Mouse (Mus musculus) ES-Bruce4 (cell line): Measurements from ENCODE around the gene Slc38a3. TPM values are rescaled to one million over a fixed set of nuclear protein-coding genes. Genes with fewer than 3 reads are reported as not detected.

Experiments
- H3K27ac ChIP-seq: 2 replicates; pipeline ENCODE4 v1.5.1; 2012; ENCODE audit warnings: low read length, inconsistent platforms; ENCODE audit not compliant: insufficient read depth
- H3K27me3 ChIP-seq: 2 replicates; pipeline ENCODE4 v1.6.1; 2012; ENCODE audit warnings: mild to moderate bottlenecking, low read length, inconsistent platforms; ENCODE audit not compliant: control insufficient read depth, poor library complexity, insufficient read depth, severe bottlenecking
- H3K36me3 ChIP-seq: 2 replicates; pipeline ENCODE4 v1.6.1; 2012; ENCODE audit warnings: inconsistent platforms, mild to moderate bottlenecking, low read length, moderate library complexity; ENCODE audit not compliant: control insufficient read depth, poor library complexity, insufficient read depth, severe bottlenecking
- H3K4me1 ChIP-seq: one replicate; pipeline ENCODE4 v1.8.1; 2011; ENCODE audit warnings: low read length; ENCODE audit not compliant: control insufficient read depth, insufficient read depth
- H3K4me3 ChIP-seq: 2 replicates; pipeline ENCODE4 v1.5.1; 2011; ENCODE audit warnings: low read depth, mild to moderate bottlenecking, low read length
- H3K9ac ChIP-seq: 2 replicates; pipeline ENCODE4 v1.6.1; 2012; ENCODE audit warnings: low read depth, mild to moderate bottlenecking, inconsistent platforms; ENCODE audit not compliant: poor library complexity, severe bottlenecking
- H3K9me3 ChIP-seq: replicated peaks from 2 replicates; pipeline ENCODE4 v1.6.1; 2012; ENCODE audit warnings: mild to moderate bottlenecking, low read length, inconsistent platforms; ENCODE audit not compliant: control insufficient read depth, poor library complexity, insufficient read depth, severe bottlenecking
- CTCF ChIP-seq: IDR thresholded peaks from one replicate; pipeline ENCODE4 v1.8.1; 2011; ENCODE audit warnings: low read depth, low read length
- EP300 ChIP-seq: IDR thresholded peaks from 2 replicates; pipeline ENCODE4 v1.6.1; 2011; ENCODE audit warnings: low read depth, low read length; ENCODE audit not compliant: insufficient read depth
- POLR2A ChIP-seq: IDR thresholded peaks from one replicate; pipeline ENCODE4 v1.8.1; 2011; ENCODE audit warnings: low read length; ENCODE audit not compliant: insufficient read depth
- polyA plus RNA-seq: library from polyadenylated mRNA; stranded (reverse); fragments of >200 nt; gene quantifications from 2 replicates; pipeline ENCODE4 v1.2.4, GENCODE M21; 2011; ENCODE audit warnings: low read depth; ENCODE audit not compliant: missing spikeins, insufficient read depth, insufficient read length

Slc38a3 gene
- polyA plus RNA-seq, 1 experiment: 8.1 TPM

- H3K36me3 ChIP-seq: no peaks in the 10 kb centered on the region
- no peak overlapping the region for H3K27ac ChIP-seq
- H3K9me3 ChIP-seq: no peaks in the 10 kb centered on the region
- no peaks in the 10 kb centered on the region for H3K27me3 ChIP-seq
- no peak for TF ChIP-seq EP300
- TF ChIP-seq CTCF: no peak
- no peak for TF ChIP-seq POLR2A
- H3K4me3 ChIP-seq: no peak overlapping the region
- H3K4me1 ChIP-seq: peaks cover 3% of the 10 kb centered on the region
- no peak overlapping the region for H3K9ac ChIP-seq
Observed at GRCm38 (mm10) chr9:107668916-107669315, 414 bp downstream of the Slc38a3 start.

- Histone ChIP-seq H3K9ac (no peak overlapping the region), H3K4me1 (peaks cover 4% of the 10 kb centered on the region), H3K27me3 (no peaks in the 10 kb centered on the region), H3K4me3 (no peak overlapping the region), H3K36me3 (no peaks in the 10 kb centered on the region), H3K27ac (no peak overlapping the region), H3K9me3 (no peaks in the 10 kb centered on the region)
- TF ChIP-seq POLR2A: no peak
- no peak for TF ChIP-seq EP300
- TF ChIP-seq CTCF: no peak
Observed at GRCm38 (mm10) chr9:107668011-107668410, 1.3 kb downstream of the Slc38a3 start.

- no peaks in the 10 kb centered on the region for H3K9me3 ChIP-seq
- no peaks in the 10 kb centered on the region for H3K36me3 ChIP-seq
- H3K9ac ChIP-seq: peak overlapping the region; percentile 32
- H3K4me1 ChIP-seq: peaks cover 4% of the 10 kb centered on the region
- H3K4me3 ChIP-seq: peak overlapping the region; percentile 87
- H3K27me3 ChIP-seq: no peaks in the 10 kb centered on the region
- no peak overlapping the region for H3K27ac ChIP-seq
- no peak for TF ChIP-seq CTCF
- TF ChIP-seq EP300: 0 out of 2 replicates have a peak, but pooled peaks have one; percentile 33
- TF ChIP-seq POLR2A: peak; percentile 85
Observed at GRCm38 (mm10) chr9:107667219-107667618, 2.1 kb downstream of the Slc38a3 start.

GRCm38 (mm10) chr9:107666751-107667205, 2.6 kb downstream of the Slc38a3 start:
- no peak overlapping the region for H3K27ac ChIP-seq
- peaks cover 4% of the 10 kb centered on the region for H3K4me1 ChIP-seq
- no peaks in the 10 kb centered on the region for H3K27me3 ChIP-seq
- H3K4me3 ChIP-seq: peak overlapping the region; percentile 87
- H3K9me3 ChIP-seq: no peaks in the 10 kb centered on the region
- H3K36me3 ChIP-seq: no peaks in the 10 kb centered on the region
- peak overlapping the region; percentile 32 for H3K9ac ChIP-seq
- TF ChIP-seq CTCF (no peak), POLR2A (no peak), EP300 (no peak)

GRCm38 (mm10) chr9:107665308-107665707, 4.0 kb downstream of the Slc38a3 start:
- H3K4me3 ChIP-seq: no peak overlapping the region
- no peaks in the 10 kb centered on the region for H3K27me3 ChIP-seq
- H3K27ac ChIP-seq: no peak overlapping the region
- TF ChIP-seq EP300: no peak
- TF ChIP-seq POLR2A: no peak
- no peak for TF ChIP-seq CTCF
- H3K4me1 ChIP-seq: peaks cover 4% of the 10 kb centered on the region
- H3K9me3 ChIP-seq: no peaks in the 10 kb centered on the region
- H3K9ac ChIP-seq: no peak overlapping the region
- no peaks in the 10 kb centered on the region for H3K36me3 ChIP-seq

GRCm38 (mm10) chr9:107663525-107663924, 5.8 kb downstream of the Slc38a3 start:
- TF ChIP-seq POLR2A (no peak), EP300 (no peak), CTCF (no peak)
- Histone ChIP-seq H3K4me1 (peaks cover 4% of the 10 kb centered on the region), H3K9me3 (no peaks in the 10 kb centered on the region), H3K27me3 (no peaks in the 10 kb centered on the region), H3K27ac (no peak overlapping the region), H3K36me3 (no peaks in the 10 kb centered on the region), H3K4me3 (no peak overlapping the region), H3K9ac (no peak overlapping the region)
